Mouse (Mus musculus): ENCODE results near the gene Ube2l6.
"Not testable (repeated sequence)": the region's sequence is repeated elsewhere in the genome, so short reads cannot be mapped to it uniquely, and the experiment has no call there.

Gene Ube2l6

GRCm38 (mm10) chr2:84793871-84794270 lies 4.8 kb upstream of the Ube2l6 start:
- no peak for DNase-seq

- peak; percentile 55 to 82 for DNase-seq
These were observed 665 bp upstream of the Ube2l6 start for GRCm38 (mm10) chr2:84797833-84798492.

DNA sequence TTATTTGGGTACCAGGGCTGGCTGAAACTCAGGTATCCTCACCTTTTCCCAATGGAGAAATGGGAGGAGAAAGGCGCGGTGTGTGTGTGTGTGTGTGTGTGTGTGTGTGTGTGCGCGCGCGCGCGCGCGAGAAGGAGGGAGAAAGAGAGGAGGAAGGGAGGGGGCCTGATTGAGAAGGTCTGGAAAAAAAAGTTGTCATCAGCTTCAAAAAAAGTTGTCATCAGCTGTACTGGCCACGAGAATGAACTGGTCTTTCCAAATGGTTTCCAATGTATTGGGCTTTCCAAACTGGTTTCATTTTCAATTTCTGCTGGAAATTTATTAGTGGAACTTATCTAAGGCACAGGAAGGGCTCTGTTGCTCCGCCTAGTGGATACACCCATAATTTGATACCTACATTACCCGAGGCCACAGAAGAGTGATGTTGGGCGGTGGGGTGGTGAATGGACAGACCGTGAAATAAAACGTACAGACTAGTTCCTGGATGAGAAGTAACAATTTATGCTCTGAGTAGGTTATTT lies 473 bp downstream of the Ube2l6 start:
- peak; percentile 84 to 85 for DNase-seq

DNA sequence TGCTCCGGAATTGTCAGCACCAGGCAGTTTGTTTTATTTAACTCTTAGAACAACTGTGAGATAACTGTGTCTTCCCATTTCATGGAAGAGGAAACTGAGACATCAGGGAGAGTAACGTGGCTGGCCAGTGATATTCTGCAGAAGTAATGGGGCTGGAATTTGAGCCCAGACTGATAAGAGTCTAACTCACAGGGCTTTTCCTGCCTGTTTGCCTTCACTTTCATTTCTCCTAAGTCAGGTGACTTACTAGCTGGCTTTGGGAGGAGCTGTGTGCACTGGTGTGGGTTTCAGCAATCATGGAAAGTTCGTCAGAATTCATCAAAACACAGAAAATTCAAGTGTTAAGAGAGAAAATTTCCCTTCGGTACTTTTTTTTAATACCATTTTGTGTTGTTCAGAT lies 1.7 kb downstream of the Ube2l6 start:
- DNase-seq: no peak

- DNase-seq: not testable (repeated sequence)
These were observed 2.6 kb downstream of the Ube2l6 start for GRCm38 (mm10) chr2:84801223-84801622.

DNA sequence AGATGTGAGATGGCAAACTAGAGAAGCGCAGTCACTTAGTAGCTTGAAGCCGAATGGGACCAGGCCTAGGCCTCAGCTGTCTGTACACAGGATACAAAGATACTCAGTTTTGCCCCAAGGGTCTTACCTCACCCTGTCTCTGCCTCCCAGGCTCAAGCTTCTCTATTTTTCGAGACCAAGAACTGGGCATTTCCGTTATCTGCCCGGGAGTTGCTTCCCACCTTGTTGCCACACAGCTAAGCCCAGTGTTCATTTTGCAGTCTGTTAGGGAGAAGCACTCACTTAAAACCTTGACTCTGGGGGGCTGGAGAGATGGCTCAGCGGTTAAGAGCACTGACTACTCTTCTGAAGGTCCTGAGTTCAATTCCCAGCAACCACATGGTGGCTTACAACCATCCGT lies 5.3 kb downstream of the Ube2l6 start:
- DNase-seq: no peak

DNA sequence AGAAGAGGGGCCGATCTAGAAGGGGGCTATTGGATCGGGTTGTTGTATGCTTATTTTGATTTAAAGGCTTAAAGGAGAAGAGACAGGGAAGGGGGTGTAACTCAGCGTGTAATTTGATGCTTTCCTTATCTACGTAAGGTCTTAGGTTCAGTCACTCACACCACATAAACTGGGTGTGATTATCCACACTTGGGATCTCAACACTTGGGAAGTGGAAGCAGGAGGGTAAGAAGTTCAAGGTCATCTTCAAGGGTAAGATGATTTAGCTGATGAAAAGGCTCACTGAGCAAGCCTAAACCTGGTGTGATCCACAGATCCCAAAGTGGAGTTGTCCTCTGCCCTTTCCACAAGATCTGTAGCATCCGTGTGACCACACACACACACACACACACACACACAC lies 7.9 kb downstream of the Ube2l6 start:
- no peak for DNase-seq

DNA sequence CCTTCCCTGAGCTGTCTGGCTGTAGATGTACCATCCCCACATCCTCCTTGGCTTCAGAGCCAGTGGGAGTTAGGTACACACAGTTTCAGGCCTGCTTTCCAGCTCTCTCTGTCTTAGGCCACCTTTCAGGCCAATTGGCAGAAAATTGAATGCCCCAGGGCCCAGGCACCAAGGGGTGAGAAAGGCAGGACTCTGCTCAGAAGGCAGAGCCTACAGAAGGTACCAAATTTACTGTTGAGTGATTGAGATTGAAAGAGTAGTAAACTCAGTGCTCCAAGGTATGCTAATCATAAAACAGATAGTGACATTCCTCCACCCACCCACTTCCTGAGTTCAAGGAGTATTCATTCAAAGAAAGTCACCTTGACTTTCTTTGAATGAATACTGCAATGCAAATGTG lies 10.7 kb downstream of the Ube2l6 start:
- no peak for DNase-seq

- DNase-seq: no peak
These were observed 11.9 kb downstream of the Ube2l6 start for GRCm38 (mm10) chr2:84810526-84810885.

GRCm38 (mm10) chr2:84810886-84811577 lies 12.4 kb downstream of the Ube2l6 start:
- peak; percentile 85 to 88 for DNase-seq

- DNase-seq: no peak
These were observed 13.3 kb downstream of the Ube2l6 start for GRCm38 (mm10) chr2:84811880-84812279.

DNA sequence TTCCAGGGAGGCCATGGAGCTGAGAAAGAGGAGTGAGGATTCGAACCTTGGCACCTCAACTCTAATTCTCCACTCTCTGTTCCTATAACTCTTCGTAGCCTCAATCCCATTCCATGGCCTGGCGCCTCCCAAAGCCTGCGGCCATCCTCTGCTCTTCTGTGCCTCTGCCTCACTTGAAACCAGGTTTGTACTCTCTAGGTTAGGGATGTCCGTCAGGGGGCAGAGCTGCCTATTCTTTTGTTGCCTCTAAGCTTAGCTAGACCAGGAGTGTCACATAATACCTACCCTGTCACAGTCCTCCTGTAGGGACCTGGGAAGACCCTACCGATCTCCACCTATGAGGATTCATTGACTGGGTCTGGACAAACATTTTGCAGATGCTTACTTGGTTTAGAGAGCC lies 14.0 kb downstream of the Ube2l6 start:
- no peak for DNase-seq

GRCm38 (mm10) chr2:84819861-84820260 lies 21.2 kb downstream of the Ube2l6 start:
- DNase-seq: no peak

GRCm38 (mm10) chr2:84822552-84822951 lies 23.9 kb downstream of the Ube2l6 start, which contains the start of gene Smtnl1:
TSS of gene Smtnl1 (minus strand) at chr2:84822652.
- no peak for DNase-seq

GRCm38 (mm10) chr2:84823237-84823636 lies 24.6 kb downstream of the Ube2l6 start:
- DNase-seq: no peak

GRCm38 (mm10) chr2:84826488-84827282 lies 28.1 kb downstream of the Ube2l6 start, which contains the start of gene Timm10:
TSS of gene Timm10 (plus strand) at chr2:84826997.
- DNase-seq: peak; percentile 88 to 94

GRCm38 (mm10) chr2:84827283-84827920 lies 28.8 kb downstream of the Ube2l6 start:
- peak; percentile 44 to 67 for DNase-seq

DNA sequence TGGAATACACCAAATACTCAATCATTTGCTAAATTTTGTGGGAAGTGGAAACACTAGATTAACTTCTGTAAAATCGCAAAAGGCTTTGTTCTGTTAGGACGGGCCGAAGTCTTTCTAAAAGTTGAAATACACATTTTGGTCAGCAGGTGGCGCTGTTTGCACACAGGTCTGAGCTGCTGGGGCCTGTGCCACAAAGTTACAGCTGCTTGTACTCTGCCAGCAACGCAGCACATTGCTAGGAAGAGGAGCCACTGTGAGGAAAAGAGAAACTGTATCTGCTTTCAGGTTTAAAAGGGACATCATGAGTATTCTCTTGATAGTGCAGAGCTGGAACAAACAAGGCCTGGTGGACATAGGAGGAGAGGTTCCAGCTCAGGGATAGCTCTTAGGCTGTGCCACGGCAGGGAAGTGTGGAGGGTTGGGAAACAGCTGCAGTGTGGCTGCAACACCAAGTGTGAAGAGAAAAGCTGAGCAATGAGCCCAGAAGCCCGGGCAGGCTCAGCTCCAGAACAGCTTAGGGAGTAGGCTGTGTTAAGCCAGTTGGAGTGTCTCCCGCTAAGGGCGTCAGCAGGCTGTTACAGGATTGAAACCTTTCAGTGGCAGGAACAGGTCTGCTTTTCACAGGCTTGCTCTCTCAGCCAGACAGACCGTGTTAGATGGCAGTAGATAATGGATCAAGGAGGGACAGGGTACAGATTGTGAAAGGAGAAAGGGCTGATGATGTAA lies 33.2 kb downstream of the Ube2l6 start:
- peak; percentile 85 to 88 for DNase-seq

DNA sequence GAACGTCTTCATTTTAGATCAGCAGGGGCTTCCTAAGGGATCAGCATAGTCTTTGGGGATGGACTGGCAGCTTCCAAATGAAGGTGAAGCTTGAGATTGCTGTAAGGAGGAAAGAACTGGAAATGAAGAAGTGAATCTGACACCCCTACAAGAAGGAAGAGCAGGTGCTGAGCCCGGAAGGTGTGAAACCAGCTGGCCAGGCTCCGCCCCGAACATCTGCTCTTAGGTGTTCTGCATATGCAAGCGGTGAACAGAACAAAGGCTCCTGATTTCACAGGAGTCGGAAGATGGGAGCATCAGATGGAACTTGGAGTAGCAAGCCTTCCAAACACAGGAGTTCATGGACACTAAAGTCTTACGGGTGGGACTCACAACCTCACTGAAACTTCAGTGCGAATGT lies 38.5 kb downstream of the Ube2l6 start:
- DNase-seq: no peak

DNA sequence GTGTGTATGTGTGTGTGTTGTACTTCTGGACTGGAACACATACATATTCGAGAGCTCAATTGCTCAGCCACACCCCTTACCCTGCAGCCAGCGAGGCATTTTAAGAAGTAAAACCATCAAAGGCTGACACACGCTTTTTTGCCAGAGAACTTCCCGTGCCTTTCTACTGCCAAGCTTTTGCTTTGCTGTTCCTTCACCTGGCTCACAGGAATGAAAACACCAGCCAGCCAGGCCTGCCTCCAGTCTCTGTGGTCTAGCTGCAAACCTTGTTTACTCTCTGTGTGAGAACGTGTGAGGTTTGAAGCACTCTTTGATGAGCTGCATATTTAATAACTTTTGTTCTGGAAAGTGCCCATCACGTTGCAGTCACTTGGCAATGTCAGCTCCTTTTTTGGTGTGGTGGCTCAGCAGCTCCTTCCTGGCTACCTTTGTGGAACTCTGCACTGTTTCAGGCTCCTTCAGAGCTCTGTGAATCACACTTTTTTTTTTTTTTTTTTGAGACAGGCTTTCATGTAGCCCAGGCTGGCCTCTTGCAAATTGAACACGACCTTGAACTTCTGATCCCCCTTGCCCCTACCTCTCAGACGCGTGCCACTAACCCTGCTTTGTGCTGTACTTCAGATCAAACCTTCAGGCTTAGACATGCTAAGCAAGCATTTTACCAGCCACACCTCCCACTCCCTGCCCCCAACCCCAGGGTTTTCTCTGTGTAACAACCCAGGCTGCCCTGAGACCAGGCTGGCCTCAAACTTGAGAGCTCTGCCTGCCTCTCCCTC lies 39.4 kb downstream of the Ube2l6 start:
- no peak for DNase-seq

- DNase-seq: no peak
These were observed 39.9 kb downstream of the Ube2l6 start, which contains the start of gene Slc43a1 for GRCm38 (mm10) chr2:84838593-84838949. TSS of gene Slc43a1 (plus strand) at chr2:84838850.
